9 mouse cellular contexts compared by ENCODE assay signal in the genomic region with DNA sequence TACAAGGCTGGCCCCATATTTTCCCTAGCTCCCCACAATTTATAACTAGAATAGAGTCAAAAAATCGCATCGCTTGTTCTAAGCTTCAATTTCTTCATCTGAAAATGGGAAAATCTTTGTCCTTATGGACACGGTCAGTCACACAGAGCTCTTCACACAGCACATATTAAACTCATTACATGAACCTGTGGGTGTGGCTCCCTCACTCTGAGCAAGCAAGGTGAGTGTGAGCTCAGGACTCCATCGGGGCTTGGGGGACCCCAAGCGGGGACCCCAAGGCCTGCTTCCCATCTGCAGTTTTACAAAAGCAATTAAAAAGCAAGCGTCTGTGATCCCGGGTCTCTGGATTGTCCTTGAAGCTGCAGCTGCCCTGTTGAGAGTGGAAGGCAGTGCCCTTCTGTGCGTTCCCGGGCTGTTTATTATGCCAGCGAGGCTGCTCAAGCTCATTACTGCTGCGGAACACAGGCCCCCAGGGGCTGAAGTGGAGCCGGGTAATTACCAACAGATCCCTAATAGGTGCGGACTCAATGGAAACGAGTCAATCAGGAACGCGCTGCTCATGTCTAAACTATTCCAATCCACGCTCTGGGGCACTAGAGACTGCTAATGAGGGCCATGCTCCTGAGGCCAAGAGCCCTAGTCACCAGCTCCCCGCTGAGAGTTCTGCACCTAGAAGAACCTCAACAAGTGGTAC.
DNase-seq lines count a peak whose midpoint lies in the region; ATAC-seq and TF ChIP-seq lines count a peak whose summit lies in the region.
"Had no signal": no experiment of that assay in that cellular context is flagged by ENCODE, and none has a peak within 500 bp of the region (broad histone marks: within the 10 kb centered on the region; RNA-seq: fewer than 3 reads in every experiment).

No protein-coding gene starts in this region.

- TF ChIP-seq EP300 in liver, postnatal 0 days (IDR thresholded peaks at IDR 0.05; ENCODE audit: low read depth): no peak

- H3K27ac ChIP-seq in hindbrain, embryonic 14.5 days: no peak overlapping the region
- H3K27ac ChIP-seq in limb, embryonic 12.5 days: peak overlapping the region; percentile 41; the same call in 1 of the 2 replicates
- no peak overlapping the region for H3K27ac ChIP-seq in liver, postnatal 0 days (ENCODE audit: low read depth)
- H3K27ac ChIP-seq: embryonic facial prominence, embryonic 13.5 days; kidney, postnatal 0 days had no signal

- peak; percentile 60; the same call in 1 of the 2 replicates for ATAC-seq in hindbrain, embryonic 14.5 days (ENCODE audit: low FRiP score)
- ATAC-seq in limb, embryonic 12.5 days (ENCODE audit: insufficient number of reproducible peaks, insufficient read depth, low FRiP score, low TSS enrichment, low read depth): peak; percentile 85; the same call in 1 of the 2 replicates
- no peak for ATAC-seq in liver, postnatal 0 days

- 31% methylated on average over 18 of the region's 18 CpGs for WGBS in hindbrain, embryonic 14.5 days
- 22% methylated on average over 18 of the region's 18 CpGs for WGBS in limb, embryonic 12.5 days
- 80% methylated on average over 18 of the region's 18 CpGs for WGBS in liver, postnatal 0 days (ENCODE audit: insufficient replicate concordance)

- no peaks in the 10 kb centered on the region for H3K27me3 ChIP-seq in hindbrain, embryonic 14.5 days (ENCODE audit: control insufficient read depth, insufficient read depth, low read length)
- H3K27me3 ChIP-seq in limb, embryonic 12.5 days: no peaks in the 10 kb centered on the region
- no peaks in the 10 kb centered on the region for H3K27me3 ChIP-seq in liver, postnatal 0 days (ENCODE audit: insufficient read depth, low read length)
- H3K27me3 ChIP-seq: embryonic facial prominence, embryonic 13.5 days had no signal

- 0 out of 2 replicates have a peak, but pooled peaks cover under 1% of the 10 kb centered on the region for H3K9me3 ChIP-seq in hindbrain, embryonic 14.5 days (ENCODE audit: control insufficient read depth, low read length)
- no peaks in the 10 kb centered on the region for H3K9me3 ChIP-seq in limb, embryonic 12.5 days
- H3K9me3 ChIP-seq in liver, postnatal 0 days (ENCODE audit: low read length): no peaks in the 10 kb centered on the region
- H3K9me3 ChIP-seq: embryonic facial prominence, embryonic 13.5 days had no signal

- H3K4me3 ChIP-seq in hindbrain, embryonic 14.5 days (replicated peaks; ENCODE audit: low read length): no peak overlapping the region
- no peak overlapping the region for H3K4me3 ChIP-seq in limb, embryonic 12.5 days (replicated peaks)
- H3K4me3 ChIP-seq in liver, postnatal 0 days (ENCODE audit: low read depth, low read length): no peak overlapping the region
- H3K4me3 ChIP-seq: embryonic facial prominence, embryonic 13.5 days had no signal

- no peak for TF ChIP-seq CTCF in brain, embryonic 14.5 days (IDR thresholded peaks at IDR 0.05; ENCODE audit: borderline replicate concordance, extremely low read depth, insufficient read depth, insufficient read length)
- no peak for TF ChIP-seq CTCF in liver, postnatal 0 days (IDR thresholded peaks at IDR 0.05; ENCODE audit: low read depth)

- H3K4me2 ChIP-seq in hindbrain, embryonic 14.5 days (replicated peaks): no peak overlapping the region
- peak overlapping the region; percentile 35 for H3K4me2 ChIP-seq in limb, embryonic 12.5 days
- no peak overlapping the region for H3K4me2 ChIP-seq in liver, postnatal 0 days (ENCODE audit: low read depth, low read length)
- H3K4me2 ChIP-seq: embryonic facial prominence, embryonic 13.5 days had no signal

- no peak overlapping the region for H3K9ac ChIP-seq in hindbrain, embryonic 14.5 days
- no peak overlapping the region for H3K9ac ChIP-seq in limb, embryonic 12.5 days (replicated peaks)
- no peak overlapping the region for H3K9ac ChIP-seq in liver, postnatal 0 days (replicated peaks)
- H3K9ac ChIP-seq: embryonic facial prominence, embryonic 13.5 days had no signal

- DNase-seq in adrenal gland, postnatal 10 days: peak; percentile 5
- DNase-seq in brain, embryonic 14.5 days (ENCODE audit: low read depth): peak; percentile 96
- peak; percentile 58 for DNase-seq in hindbrain, embryonic 14.5 days (ENCODE audit: low spot score)
- DNase-seq in yolk sac, embryonic 10.5 days (ENCODE audit: low spot score): no peak
- no peak for DNase-seq in liver, postnatal 0 days
- no peak for DNase-seq in thymus, postnatal 25 days

- H3K4me1 ChIP-seq in hindbrain, embryonic 14.5 days (replicated peaks; ENCODE audit: control insufficient read depth, insufficient read depth, low read length): 0 out of 2 replicates have a peak, but pooled peaks cover 5% of the 10 kb centered on the region
- peaks cover 20% of the 10 kb centered on the region for H3K4me1 ChIP-seq in limb, embryonic 12.5 days (replicated peaks)
- H3K4me1 ChIP-seq in liver, postnatal 0 days (ENCODE audit: insufficient read depth): no peaks in the 10 kb centered on the region

- no peaks in the 10 kb centered on the region for H3K36me3 ChIP-seq in hindbrain, embryonic 14.5 days (replicated peaks; ENCODE audit: control insufficient read depth, insufficient read depth)
- H3K36me3 ChIP-seq in limb, embryonic 12.5 days: no peaks in the 10 kb centered on the region
- no peaks in the 10 kb centered on the region for H3K36me3 ChIP-seq in liver, postnatal 0 days (replicated peaks; ENCODE audit: insufficient read depth, low read length)
- H3K36me3 ChIP-seq: embryonic facial prominence, embryonic 13.5 days had no signal

- TF ChIP-seq POLR2A in brain, embryonic 14.5 days (IDR thresholded peaks at IDR 0.05; ENCODE audit: borderline replicate concordance, extremely low read depth, insufficient read depth, insufficient read length, poor library complexity, severe bottlenecking): no peak

Comparison
In these comparisons a context has a peak if more than half of its experiments do, and no peak if none do; other contexts are left out.
1. DNase-seq: peak in adrenal gland, postnatal 10 days (single experiment), brain, embryonic 14.5 days (single experiment) and hindbrain, embryonic 14.5 days (single experiment); none in yolk sac, embryonic 10.5 days (single experiment), liver, postnatal 0 days (single experiment) and thymus, postnatal 25 days (single experiment).